Mouse (Mus musculus): ENCODE measurements around the gene Olfr1282. TPM values are rescaled to one million over a fixed set of nuclear protein-coding genes. Genes with fewer than 3 reads are reported as not detected.
"Not testable (repeated sequence)": the region's sequence is repeated elsewhere in the genome, so short reads cannot be mapped to it uniquely, and the experiment has no call there.

The Olfr1282 gene
- polyA plus RNA-seq (2016; fragmentation: Nextera tagmentation; extraction: Ambion mirVana) = not detected in 2 replicates

DNA sequence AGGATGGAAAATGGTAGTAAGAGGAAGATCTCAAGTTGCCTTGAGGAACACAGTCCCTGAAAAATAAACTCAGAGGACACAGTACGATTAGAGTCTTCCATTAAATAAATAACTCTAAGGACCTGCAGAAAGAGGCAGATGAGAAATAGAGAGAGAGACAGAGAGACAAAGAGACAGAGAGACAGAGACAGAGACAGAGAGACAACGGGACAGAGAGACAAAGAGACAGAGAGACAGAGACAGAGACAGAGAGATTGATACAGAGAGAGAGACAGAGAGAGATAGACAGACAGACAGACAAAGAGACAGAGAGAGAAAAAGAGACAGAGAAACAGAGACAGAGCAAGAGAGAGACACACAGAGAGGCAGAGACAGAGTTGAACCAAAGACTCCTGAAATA lies at the start of gene Olfr1282:
TSS of gene Olfr1282 (minus strand) at position 101 of the 400 bp plus-strand sequence.
- WGBS = 86% methylated on average over 2 of the region's 2 CpGs
- H3K4me1 ChIP-seq = no peaks in the 10 kb centered on the region
- no peaks in the 10 kb centered on the region for H3K36me3 ChIP-seq
- no peak within 1 kb of the TSS for H3K4me3 ChIP-seq
- H3K9me3 ChIP-seq (replicated peaks) = no peaks in the 10 kb centered on the region
- H3K27ac ChIP-seq (replicated peaks) = no peak within 1 kb of the TSS
- H3K27me3 ChIP-seq (ENCODE audit: low read depth, poor library complexity, severe bottlenecking) = no peaks in the 10 kb centered on the region
- no peak for DNase-seq (ENCODE audit: low spot score)

DNA sequence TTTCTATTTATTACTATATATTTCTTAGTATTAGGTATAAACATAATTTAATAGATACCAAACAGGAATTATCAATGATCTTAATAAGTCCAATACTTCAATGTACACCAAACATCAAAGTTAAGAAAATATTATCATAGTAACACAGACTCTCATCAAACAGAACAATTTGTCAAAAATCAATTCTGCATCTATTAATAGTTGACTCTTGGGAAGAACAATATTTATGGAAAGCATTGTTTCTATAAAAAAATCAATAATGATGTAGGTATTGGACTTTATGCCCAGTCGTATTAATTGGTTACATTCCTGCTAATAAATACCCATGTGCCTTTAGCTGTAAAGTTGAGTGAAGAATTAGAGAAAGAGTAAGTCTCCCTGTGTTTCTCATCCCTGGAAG lies 39.3 kb upstream of the Olfr1282 start, which contains the start of gene Olfr1284:
TSS of gene Olfr1284 (plus strand) at position 301 of the 400 bp plus-strand sequence.
- no peak for DNase-seq (ENCODE audit: low spot score)
- Histone ChIP-seq H3K9me3 (replicated peaks) (no peaks in the 10 kb centered on the region), H3K27ac (replicated peaks) (no peak within 1 kb of the TSS), H3K27me3 (ENCODE audit: low read depth, poor library complexity, severe bottlenecking) (no peaks in the 10 kb centered on the region), H3K4me1 (no peaks in the 10 kb centered on the region), H3K4me3 (no peak within 1 kb of the TSS), H3K36me3 (no peaks in the 10 kb centered on the region)
- WGBS = 83% methylated on average over 1 of the region's 1 CpGs

GRCm38 (mm10) chr2:111366490-111366889 lies 30.6 kb upstream of the Olfr1282 start, which contains the start of gene Olfr1283:
Gene Olfr1283 (plus strand): TSS chr2:111366790.
- 78% methylated on average over 2 of the region's 2 CpGs for WGBS
- Histone ChIP-seq H3K4me3 (no peak within 1 kb of the TSS), H3K36me3 (no peaks in the 10 kb centered on the region), H3K9me3 (replicated peaks) (no peaks in the 10 kb centered on the region), H3K4me1 (no peaks in the 10 kb centered on the region), H3K27ac (replicated peaks) (no peak within 1 kb of the TSS), H3K27me3 (ENCODE audit: low read depth, poor library complexity, severe bottlenecking) (no peaks in the 10 kb centered on the region)
- no peak for DNase-seq (ENCODE audit: low spot score)

DNA sequence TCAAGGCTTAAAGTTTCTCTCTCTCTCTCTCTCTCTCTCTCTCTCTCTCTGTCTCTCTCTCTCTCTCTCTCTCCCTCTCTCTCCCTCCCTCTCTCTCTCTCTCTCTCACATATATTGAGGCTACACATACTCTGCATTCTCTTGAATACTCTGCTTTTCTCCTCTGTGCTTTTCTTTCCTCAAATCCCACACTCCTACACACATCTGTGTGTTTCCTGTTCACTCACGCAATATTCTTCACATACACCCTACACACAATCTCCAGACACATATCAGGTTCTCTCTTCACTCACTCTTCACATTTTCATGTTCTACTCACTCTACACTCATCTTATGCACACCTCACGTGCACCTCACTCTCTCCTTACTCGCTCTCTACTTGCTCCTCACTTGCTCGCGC lies 2.2 kb downstream of the Olfr1282 start:
- not testable (repeated sequence) for H3K27me3 ChIP-seq (ENCODE audit: low read depth, poor library complexity, severe bottlenecking); H3K4me3 ChIP-seq
- 88% methylated on average over 5 of the region's 5 CpGs for WGBS

GRCm38 (mm10) chr2:111326220-111326619 lies 9.7 kb downstream of the Olfr1282 start, which contains the start of gene Olfr1281:
Gene Olfr1281 (plus strand): TSS chr2:111326520.
- no peak within 1 kb of the TSS for H3K4me3 ChIP-seq
- no peak for DNase-seq (ENCODE audit: low spot score)
- WGBS = 88% methylated on average over 2 of the region's 2 CpGs
- H3K27me3 ChIP-seq (ENCODE audit: low read depth, poor library complexity, severe bottlenecking) = no peaks in the 10 kb centered on the region
- H3K9me3 ChIP-seq (replicated peaks) = no peaks in the 10 kb centered on the region
- no peaks in the 10 kb centered on the region for H3K36me3 ChIP-seq
- no peaks in the 10 kb centered on the region for H3K4me1 ChIP-seq
- no peak within 1 kb of the TSS for H3K27ac ChIP-seq (replicated peaks)

More for the DNA sequence above, 2.2 kb downstream of the Olfr1282 start:
- not testable (repeated sequence) for H3K36me3 ChIP-seq; DNase-seq (ENCODE audit: low spot score); H3K4me1 ChIP-seq; H3K27ac ChIP-seq (replicated peaks); H3K9me3 ChIP-seq (replicated peaks)

DNA sequence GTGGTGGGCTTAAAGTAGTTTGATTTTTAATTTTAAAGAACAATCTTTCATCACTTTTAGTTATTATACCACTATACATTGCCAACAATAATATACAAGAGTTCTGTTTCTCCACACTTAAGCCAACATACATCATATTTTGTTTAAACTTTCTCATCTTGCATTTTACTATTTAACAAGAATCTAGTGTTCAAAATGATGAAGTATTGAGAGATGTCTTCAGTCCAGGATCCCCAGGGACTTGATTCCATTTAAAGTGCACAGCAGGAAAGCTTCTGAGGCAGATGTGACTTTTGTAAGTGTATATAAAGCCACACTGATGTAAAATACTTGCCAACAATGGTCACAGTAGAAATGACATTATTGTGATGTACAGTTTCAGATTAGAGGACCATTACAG lies 22.2 kb downstream of the Olfr1282 start, which contains the start of gene Olfr1280:
TSS of gene Olfr1280 (plus strand) at position 301 of the 400 bp plus-strand sequence.
- Histone ChIP-seq H3K27ac (replicated peaks) (no peak within 1 kb of the TSS), H3K36me3 (no peaks in the 10 kb centered on the region), H3K27me3 (ENCODE audit: low read depth, poor library complexity, severe bottlenecking) (no peaks in the 10 kb centered on the region), H3K9me3 (replicated peaks) (no peaks in the 10 kb centered on the region), H3K4me3 (no peak within 1 kb of the TSS), H3K4me1 (no peaks in the 10 kb centered on the region)
- no peak for DNase-seq (ENCODE audit: low spot score)

DNA sequence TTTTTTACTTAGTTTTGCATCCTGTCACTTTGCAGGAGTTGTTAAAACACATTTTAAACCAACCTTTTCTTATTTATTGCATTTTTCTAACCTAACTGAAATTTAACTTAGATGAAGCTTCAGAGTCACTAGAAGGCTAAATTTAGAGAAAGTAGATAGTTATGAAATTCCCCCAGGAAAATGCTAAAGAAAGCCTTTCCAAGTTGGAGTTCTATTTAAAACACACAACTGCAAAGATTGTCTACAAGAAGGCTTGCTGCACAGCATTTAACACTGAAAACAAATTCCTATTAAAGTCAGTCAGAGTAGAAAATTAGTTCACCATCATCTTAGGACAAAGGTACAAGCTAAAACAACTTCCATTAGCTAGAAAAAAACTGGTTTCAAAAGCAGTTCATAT lies 35.5 kb downstream of the Olfr1282 start, which contains the start of gene Olfr1279:
TSS of gene Olfr1279 (plus strand) at position 262 of the 400 bp plus-strand sequence.
- H3K4me3 ChIP-seq = no peak within 1 kb of the TSS
- no peak within 1 kb of the TSS for H3K27ac ChIP-seq (replicated peaks)
- DNase-seq (ENCODE audit: low spot score) = no peak
- no peaks in the 10 kb centered on the region for H3K36me3 ChIP-seq
- no peaks in the 10 kb centered on the region for H3K4me1 ChIP-seq
- no peaks in the 10 kb centered on the region for H3K27me3 ChIP-seq (ENCODE audit: low read depth, poor library complexity, severe bottlenecking)
- H3K9me3 ChIP-seq (replicated peaks) = no peaks in the 10 kb centered on the region

GRCm38 (mm10) chr2:111298541-111298940 lies 37.3 kb downstream of the Olfr1282 start:
- H3K27me3 ChIP-seq (ENCODE audit: low read depth, poor library complexity, severe bottlenecking) = no peaks in the 10 kb centered on the region
- no peak overlapping the region for H3K4me3 ChIP-seq
- H3K36me3 ChIP-seq = no peaks in the 10 kb centered on the region
- H3K4me1 ChIP-seq = no peaks in the 10 kb centered on the region
- DNase-seq (ENCODE audit: low spot score) = no peak
- H3K9me3 ChIP-seq (replicated peaks) = no peaks in the 10 kb centered on the region
- no peak overlapping the region for H3K27ac ChIP-seq (replicated peaks)

DNA sequence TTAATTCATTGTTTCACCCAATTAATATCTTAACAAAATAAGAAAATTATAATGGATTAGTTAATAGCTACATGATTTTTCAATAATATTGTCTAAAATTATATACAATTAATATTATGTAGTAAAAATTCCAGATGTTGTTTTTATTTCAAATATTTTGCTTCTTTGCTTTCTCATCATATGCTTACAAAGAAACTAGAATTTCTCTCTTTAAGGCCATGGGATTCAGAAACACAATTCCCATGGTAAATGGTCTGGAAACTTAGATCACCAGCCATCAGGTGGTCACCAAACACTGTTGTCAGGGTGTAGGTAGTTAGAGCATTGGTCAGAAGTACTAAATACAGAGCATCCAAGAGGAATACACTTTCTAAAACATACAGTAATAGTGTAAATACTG lies 46.0 kb downstream of the Olfr1282 start, which contains the start of gene Olfr1278:
TSS of gene Olfr1278 (plus strand) at position 301 of the 400 bp plus-strand sequence.
- no peaks in the 10 kb centered on the region for H3K27me3 ChIP-seq (ENCODE audit: low read depth, poor library complexity, severe bottlenecking)
- H3K4me3 ChIP-seq = no peak within 1 kb of the TSS
- no peak for DNase-seq (ENCODE audit: low spot score)
- no peak within 1 kb of the TSS for H3K27ac ChIP-seq (replicated peaks)
- no peaks in the 10 kb centered on the region for H3K4me1 ChIP-seq
- H3K36me3 ChIP-seq = no peaks in the 10 kb centered on the region
- H3K9me3 ChIP-seq (replicated peaks) = no peaks in the 10 kb centered on the region

Other genes with a start within 250 kb of the Olfr1282 start
- not detected in 2 replicates for gene Gm13941, start 230.1 kb downstream of the Olfr1282 start, polyA plus RNA-seq (2016; fragmentation: Nextera tagmentation; extraction: Ambion mirVana)
- gene Gm15130, start 183.1 kb downstream of the Olfr1282 start, polyA plus RNA-seq (2016; fragmentation: Nextera tagmentation; extraction: Ambion mirVana) = not detected in 2 replicates
- gene 4930430A15Rik, start 106.5 kb downstream of the Olfr1282 start, polyA plus RNA-seq (2016; fragmentation: Nextera tagmentation; extraction: Ambion mirVana) = not detected in 2 replicates
- not detected in 2 replicates for gene Olfr1275, start 100.8 kb downstream of the Olfr1282 start, polyA plus RNA-seq (2016; fragmentation: Nextera tagmentation; extraction: Ambion mirVana)
- gene Olfr1276, start 81.6 kb downstream of the Olfr1282 start, polyA plus RNA-seq (2016; fragmentation: Nextera tagmentation; extraction: Ambion mirVana) = not detected in 2 replicates
- not detected in 2 replicates for gene Olfr1277, start 62.0 kb downstream of the Olfr1282 start, polyA plus RNA-seq (2016; fragmentation: Nextera tagmentation; extraction: Ambion mirVana)
- gene Olfr1278, start 45.9 kb downstream of the Olfr1282 start, polyA plus RNA-seq (2016; fragmentation: Nextera tagmentation; extraction: Ambion mirVana) = not detected in 2 replicates
- not detected in 2 replicates for gene Olfr1279, start 35.4 kb downstream of the Olfr1282 start, polyA plus RNA-seq (2016; fragmentation: Nextera tagmentation; extraction: Ambion mirVana)
- not detected in 2 replicates for gene Olfr1280, start 22.1 kb downstream of the Olfr1282 start, polyA plus RNA-seq (2016; fragmentation: Nextera tagmentation; extraction: Ambion mirVana)
- gene Olfr1281, start 9.6 kb downstream of the Olfr1282 start, polyA plus RNA-seq (2016; fragmentation: Nextera tagmentation; extraction: Ambion mirVana) = not detected in 2 replicates
- gene Olfr1283, start 30.7 kb upstream of the Olfr1282 start, polyA plus RNA-seq (2016; fragmentation: Nextera tagmentation; extraction: Ambion mirVana) = not detected in 2 replicates
- gene Olfr1284, start 39.4 kb upstream of the Olfr1282 start, polyA plus RNA-seq (2016; fragmentation: Nextera tagmentation; extraction: Ambion mirVana) = not detected in 2 replicates
- gene Olfr1286, start 87.0 kb upstream of the Olfr1282 start, polyA plus RNA-seq (2016; fragmentation: Nextera tagmentation; extraction: Ambion mirVana) = not detected in 2 replicates
- gene Olfr1287, start 113.1 kb upstream of the Olfr1282 start, polyA plus RNA-seq (2016; fragmentation: Nextera tagmentation; extraction: Ambion mirVana) = not detected in 2 replicates
- gene Olfr1288, start 138.0 kb upstream of the Olfr1282 start, polyA plus RNA-seq (2016; fragmentation: Nextera tagmentation; extraction: Ambion mirVana) = not detected in 2 replicates
- not detected in 2 replicates for gene Olfr1289, start 144.7 kb upstream of the Olfr1282 start, polyA plus RNA-seq (2016; fragmentation: Nextera tagmentation; extraction: Ambion mirVana)
- gene Olfr1290, start 157.8 kb upstream of the Olfr1282 start, polyA plus RNA-seq (2016; fragmentation: Nextera tagmentation; extraction: Ambion mirVana) = not detected in 2 replicates
- gene Olfr1291-ps1, start 161.1 kb upstream of the Olfr1282 start, polyA plus RNA-seq (2016; fragmentation: Nextera tagmentation; extraction: Ambion mirVana) = not detected in 2 replicates
- gene Olfr1293-ps, start 189.1 kb upstream of the Olfr1282 start, polyA plus RNA-seq (2016; fragmentation: Nextera tagmentation; extraction: Ambion mirVana) = not detected in 2 replicates
- gene Olfr1294, start 204.2 kb upstream of the Olfr1282 start, polyA plus RNA-seq (2016; fragmentation: Nextera tagmentation; extraction: Ambion mirVana) = not detected in 2 replicates
- gene Olfr1295, start 233.6 kb upstream of the Olfr1282 start, polyA plus RNA-seq (2016; fragmentation: Nextera tagmentation; extraction: Ambion mirVana) = not detected in 2 replicates

Measured in midbrain, embryonic 10.5 days (tissue).